Mouse (Mus musculus) MEL (cell line): ENCODE data around the gene Zfp113. TPM values are rescaled to one million over a fixed set of nuclear protein-coding genes. Genes with fewer than 3 reads are reported as not detected.
A peak's percentile ranks its signal among the peaks of the same experiment; 100 is the strongest.

Experiments used
- DNase-seq: peaks from one replicate; pipeline ENCODE4 v3.0.0; 2011; ENCODE audit warnings: low read depth, low spot score
- H3K27ac ChIP-seq: 2 replicates; pipeline ENCODE4 v1.5.1; 2012; ENCODE audit warnings: low read depth, mild to moderate bottlenecking, control low read depth, low read length, moderate library complexity; ENCODE audit not compliant: control insufficient read depth
- H3K27me3 ChIP-seq, 2 experiments: fragments of 150-350 bp in 1 of 2; sonication (generic) in 1 of 2; 2 replicates each; pipeline ENCODE4 v1.6.1; 2012; ENCODE audit warnings: low read length in 2 of 2, mild to moderate bottlenecking in 2 of 2, improper control_type of control experiment in 1 of 2, moderate library complexity in 1 of 2; ENCODE audit not compliant: insufficient read depth in 2 of 2, control insufficient read depth in 1 of 2
- H3K36me3 ChIP-seq, 2 experiments: 2 replicates each; pipeline ENCODE4 v1.6.1; 2012 to 2014; ENCODE audit warnings: low read length in 2 of 2, improper control_type of control experiment in 1 of 2, inconsistent platforms in 1 of 2, mild to moderate bottlenecking in 1 of 2; ENCODE audit not compliant: insufficient read depth in 2 of 2, control insufficient read depth in 1 of 2
- H3K4me1 ChIP-seq, 2 experiments: fragments of 150-350 bp in 1 of 2; sonication (generic) in 1 of 2; 2 replicates each; pipeline ENCODE4 v1.6.1; 2012; ENCODE audit warnings: low read length in 2 of 2, improper control_type of control experiment in 1 of 2, mild to moderate bottlenecking in 1 of 2; ENCODE audit not compliant: insufficient read depth in 2 of 2, control insufficient read depth in 1 of 2
- H3K4me3 ChIP-seq, 2 experiments: fragments of 150-350 bp in 1 of 2; sonication (generic) in 1 of 2; 2 replicates each; pipeline ENCODE4 v1.5.1; 2012; ENCODE audit warnings: low read depth in 2 of 2, low read length in 2 of 2, mild to moderate bottlenecking in 2 of 2, moderate library complexity in 2 of 2, control low read depth in 1 of 2, improper control_type of control experiment in 1 of 2; ENCODE audit not compliant: control insufficient read depth in 1 of 2, insufficient read depth in 1 of 2
- H3K79me2 ChIP-seq: 2 replicates; pipeline ENCODE4 v1.6.1; 2012; ENCODE audit warnings: mild to moderate bottlenecking, low read length, moderate library complexity; ENCODE audit not compliant: control insufficient read depth, poor library complexity, insufficient read depth
- H3K9ac ChIP-seq: 2 replicates; pipeline ENCODE4 v1.6.1; 2012; ENCODE audit warnings: low read depth, mild to moderate bottlenecking, control low read depth, low read length, moderate library complexity; ENCODE audit not compliant: control insufficient read depth, poor library complexity, severe bottlenecking
- H3K9me3 ChIP-seq: fragments of 150-350 bp; sonication (generic); replicated peaks from 2 replicates; pipeline ENCODE4 v1.6.1; 2012; ENCODE audit warnings: mild to moderate bottlenecking, low read length, improper control_type of control experiment, moderate library complexity; ENCODE audit not compliant: insufficient read depth
- CHD1 ChIP-seq: IDR thresholded peaks from 2 replicates; pipeline ENCODE4 v1.6.1; 2012; ENCODE audit warnings: low read depth, mild to moderate bottlenecking, inconsistent platforms, low read length, improper control_type of control experiment
- ELF1 ChIP-seq: IDR thresholded peaks from 2 replicates; pipeline ENCODE4 v1.6.1; 2014; ENCODE audit warnings: low read depth, mild to moderate bottlenecking, inconsistent platforms, low read length, improper control_type of control experiment, moderate library complexity
- EP300 ChIP-seq, 2 experiments: IDR thresholded peaks; 2 replicates each; pipeline ENCODE4 v1.6.1; 2011; ENCODE audit warnings: improper control_type of control experiment in 2 of 2, low read length in 2 of 2, low read depth in 1 of 2, mild to moderate bottlenecking in 1 of 2
- KAT2A ChIP-seq: conservative IDR thresholded peaks from 2 replicates; pipeline ENCODE4 v1.6.1; 2012; ENCODE audit warnings: low read depth, low read length, improper control_type of control experiment, inconsistent platforms
- MAFK ChIP-seq: IDR thresholded peaks from 2 replicates; pipeline ENCODE4 v1.6.1; 2011; ENCODE audit warnings: low read depth, mild to moderate bottlenecking, low read length, improper control_type of control experiment, borderline replicate concordance
- MXI1 ChIP-seq: IDR thresholded peaks from 2 replicates; pipeline ENCODE4 v1.6.1; 2011; ENCODE audit warnings: mild to moderate bottlenecking, low read depth, low read length, improper control_type of control experiment
- NRF1 ChIP-seq: IDR thresholded peaks from 2 replicates; pipeline ENCODE4 v1.6.1; 2014; ENCODE audit warnings: low read depth, mild to moderate bottlenecking, inconsistent platforms, low read length, improper control_type of control experiment, moderate library complexity; ENCODE audit not compliant: poor library complexity, insufficient read depth, severe bottlenecking
- POLR2A ChIP-seq, 2 experiments: IDR thresholded peaks; 2 replicates each; pipeline ENCODE4 v1.6.1; 2011 to 2012; ENCODE audit warnings: low read length in 2 of 2, mild to moderate bottlenecking in 2 of 2, control low read depth in 1 of 2, improper control_type of control experiment in 1 of 2, low read depth in 1 of 2, moderate library complexity in 1 of 2; ENCODE audit not compliant: control insufficient read depth in 1 of 2, insufficient read depth in 1 of 2, poor library complexity in 1 of 2
- POLR2AphosphoS5 ChIP-seq: IDR thresholded peaks from 2 replicates; pipeline ENCODE4 v1.6.1; 2012; ENCODE audit warnings: low read depth, borderline replicate concordance, mild to moderate bottlenecking, inconsistent platforms, low read length, moderate library complexity, mixed read lengths
- TAL1 ChIP-seq: IDR thresholded peaks from 2 replicates; pipeline ENCODE4 v1.6.1; 2012; ENCODE audit warnings: mild to moderate bottlenecking, inconsistent platforms, low read length, moderate library complexity, mixed read lengths
- TBP ChIP-seq: IDR thresholded peaks from 2 replicates; pipeline ENCODE4 v1.8.0; 2011; ENCODE audit warnings: low read depth, low read length, improper control_type of control experiment
- USF1 ChIP-seq: IDR thresholded peaks from 2 replicates; pipeline ENCODE4 v1.6.1; 2014; ENCODE audit warnings: low read depth, mild to moderate bottlenecking, inconsistent platforms, low read length, improper control_type of control experiment, moderate library complexity
- USF2 ChIP-seq, 2 experiments: IDR thresholded peaks; 2 replicates each; pipeline ENCODE4 v1.6.1; 2011 to 2012; ENCODE audit warnings: improper control_type of control experiment in 2 of 2, low read length in 2 of 2, borderline replicate concordance in 1 of 2, inconsistent platforms in 1 of 2, low read depth in 1 of 2, mild to moderate bottlenecking in 1 of 2; ENCODE audit not compliant: insufficient read depth in 1 of 2
- ZC3H11A ChIP-seq: IDR thresholded peaks from 2 replicates; pipeline ENCODE4 v1.6.1; 2012; ENCODE audit warnings: low read depth, mild to moderate bottlenecking, inconsistent platforms, low read length, improper control_type of control experiment
- ZKSCAN1 ChIP-seq: IDR thresholded peaks from 2 replicates; pipeline ENCODE4 v1.6.1; 2012; ENCODE audit warnings: low read depth, mild to moderate bottlenecking, inconsistent platforms, low read length, improper control_type of control experiment, moderate library complexity
- polyA plus RNA-seq, 2 experiments: library from polyadenylated mRNA; stranded (reverse) in 1 of 2; unstranded in 1 of 2; fragments of >175 nt in 1 of 2; fragments of >200 nt in 1 of 2; gene quantifications; 2 replicates each; pipeline versions ENCODE4 v1.2.1 to v1.2.4; 2012; ENCODE audit warnings: low replicate concordance in 2 of 2, low read depth in 1 of 2; ENCODE audit not compliant: insufficient read length in 2 of 2, insufficient read depth in 1 of 2, missing spikeins in 1 of 2
- total RNA-seq: library from RNA; depleted of rRNA; stranded (reverse); fragments of 300-350 nt; gene quantifications from 2 replicates; pipeline ENCODE4 v1.2.3, GENCODE M21; 2012

Zfp113 gene
- total and polyA plus RNA-seq, 3 experiments, result 6.8 to 6.9 TPM; not detected in 1

DNA sequence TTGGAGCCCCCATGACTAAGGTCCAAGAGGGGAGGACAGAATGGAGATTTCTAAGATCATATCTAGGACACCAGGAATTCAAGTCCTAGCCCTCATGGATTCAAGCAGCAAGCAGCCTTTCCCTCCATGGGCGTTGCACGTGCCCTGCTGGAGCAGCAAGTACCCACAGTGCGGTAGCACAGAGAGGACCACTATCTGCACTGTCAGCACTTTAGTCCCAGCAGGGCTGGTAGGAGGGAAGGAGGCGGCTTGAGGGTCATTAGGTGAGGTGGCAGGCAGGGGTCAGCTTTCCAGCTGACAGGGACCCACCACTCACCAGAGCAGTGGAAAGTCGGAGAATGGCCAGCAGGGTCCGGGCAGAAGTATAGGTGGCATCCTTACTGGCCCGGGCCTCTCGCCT lies 10.1 kb upstream of the Zfp113 start:
- TF ChIP-seq ZC3H11A (no peak), NRF1 (no peak), USF2 (IDR thresholded peaks at IDR 0.05; ENCODE audit: borderline replicate concordance in 1 of 2, insufficient read depth in 1 of 2, low read depth in 1 of 2, low read length in 2 of 2) (no peak), POLR2A (IDR thresholded peaks at IDR 0.05; ENCODE audit: control insufficient read depth in 1 of 2, insufficient read depth in 1 of 2, low read depth in 1 of 2, low read length in 2 of 2, poor library complexity in 1 of 2) (peak; percentile 46; a peak in 2 of 4 replicates), EP300 (IDR thresholded peaks at IDR 0.05; ENCODE audit: low read depth in 1 of 2, low read length in 2 of 2) (no peak), TAL1 (no peak), MAFK (peak; percentile 63; the same call in 1 of the 2 replicates), POLR2AphosphoS5 (peak; percentile 14; the same call in 1 of the 2 replicates), USF1 (no peak), ELF1 (no peak), CHD1 (no peak), KAT2A (no peak), MXI1 (no peak), TBP (no peak)
- no peak for DNase-seq
- Histone ChIP-seq H3K4me1 (peaks cover 0 to 3% of the 10 kb centered on the region in 2 experiments; a peak in 1 of 4 replicates), H3K9ac (no peak overlapping the region), H3K79me2 (peaks cover 23% of the 10 kb centered on the region), H3K27ac (no peak overlapping the region), H3K27me3 (no peaks in the 10 kb centered on the region), H3K36me3 (peaks cover 6 to 15% of the 10 kb centered on the region in 2 experiments; a peak in 3 of 4 replicates), H3K9me3 (no peaks in the 10 kb centered on the region), H3K4me3 (no peak overlapping the region)

DNA sequence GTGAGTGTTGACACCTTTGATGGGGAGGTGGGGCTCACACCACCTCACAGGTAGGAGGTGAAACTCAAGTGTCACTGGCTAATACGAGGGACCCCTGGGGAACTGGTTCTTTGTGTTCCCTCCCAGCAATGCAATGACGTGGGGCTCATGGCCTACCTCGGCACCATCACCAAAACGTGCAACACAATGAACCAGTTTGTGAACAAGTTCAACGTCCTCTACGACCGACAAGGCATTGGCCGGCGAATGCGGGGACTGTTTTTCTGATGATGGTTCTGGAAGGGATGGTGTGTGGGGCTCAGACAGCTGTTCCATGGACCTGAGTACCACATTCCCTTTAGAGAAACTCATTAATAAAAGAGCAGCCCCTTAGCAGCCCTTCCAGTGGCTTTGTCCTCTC lies 8.1 kb upstream of the Zfp113 start:
- peak; percentile 42 for DNase-seq
- H3K4me1 ChIP-seq, result peaks cover 0 to 3% of the 10 kb centered on the region in 2 experiments; a peak in 1 of 4 replicates
- H3K36me3 ChIP-seq, result peaks cover 3 to 7% of the 10 kb centered on the region in 2 experiments; a peak in 2 of 4 replicates
- no peaks in the 10 kb centered on the region for H3K27me3 ChIP-seq
- peaks cover 9% of the 10 kb centered on the region for H3K79me2 ChIP-seq
- H3K27ac ChIP-seq, result no peak overlapping the region
- H3K9me3 ChIP-seq, result no peaks in the 10 kb centered on the region
- H3K4me3 ChIP-seq, result no peak overlapping the region
- 0 out of 2 replicates have a peak, but pooled peaks have one; percentile 6 for TF ChIP-seq MAFK
- TF ChIP-seq ZKSCAN1, result no peak
- H3K9ac ChIP-seq, result no peak overlapping the region
